In genomic region chr11:69060448-69061254, GRCm38 (mm10) we compare ENCODE assay signal across 8 mouse cellular contexts. TPM values are rescaled to one million over a fixed set of nuclear protein-coding genes. Genes with fewer than 3 reads are reported as not detected.
DNase-seq lines count a peak whose midpoint lies in the region; ATAC-seq and TF ChIP-seq lines count a peak whose summit lies in the region.

No protein-coding gene starts in this region.

- TF ChIP-seq RAD21 in CH12.LX (IDR thresholded peaks at IDR 0.05; ENCODE audit: low read depth, low read length), result no peak

- H3K27me3 ChIP-seq in CH12.LX (replicated peaks), result peaks cover 3% of the 10 kb centered on the region
- H3K27me3 ChIP-seq in heart, embryonic 14.5 days (ENCODE audit: control insufficient read depth, insufficient read depth, low read length), result no peaks in the 10 kb centered on the region
- H3K27me3 ChIP-seq in limb, embryonic 11.5 days (ENCODE audit: control insufficient read depth, insufficient read depth, low read length), result no peaks in the 10 kb centered on the region
- H3K27me3 ChIP-seq in neural tube, embryonic 11.5 days (ENCODE audit: control insufficient read depth, insufficient read depth, low read length), result no peaks in the 10 kb centered on the region

- peaks cover 0 to 5% of the 10 kb centered on the region in 2 experiments for H3K36me3 ChIP-seq in CH12.LX (replicated peaks in 1 of 2; ENCODE audit: control insufficient read depth in 1 of 2, insufficient read depth in 1 of 2, low read length in 1 of 2)
- no peaks in the 10 kb centered on the region for H3K36me3 ChIP-seq in heart, embryonic 14.5 days (ENCODE audit: control insufficient read depth, insufficient read depth, low read length)
- no peaks in the 10 kb centered on the region for H3K36me3 ChIP-seq in limb, embryonic 11.5 days (ENCODE audit: control insufficient read depth, insufficient read depth, low read length)
- no peaks in the 10 kb centered on the region for H3K36me3 ChIP-seq in neural tube, embryonic 11.5 days (ENCODE audit: control insufficient read depth, insufficient read depth, low read length)

- dilution Hi-C loops in CH12.LX (cut with MboI; ENCODE audit: extremely low pct_ligation_motif_present, extremely low pct_unique_long_range_greater_than_20kb, low sequenced_read_pairs), result no loop called here

- peak overlapping the region; percentile 64 for H3K4me2 ChIP-seq in CH12.LX (ENCODE audit: insufficient read depth, low read depth, poor library complexity, severe bottlenecking)
- peak overlapping the region; percentile 84 for H3K4me2 ChIP-seq in heart, embryonic 14.5 days (ENCODE audit: low read length)
- H3K4me2 ChIP-seq in limb, embryonic 11.5 days (ENCODE audit: low read depth, severe bottlenecking), result peak overlapping the region; percentile 96
- peak overlapping the region; percentile 98 for H3K4me2 ChIP-seq in neural tube, embryonic 11.5 days (ENCODE audit: low read depth)

- H3K79me2 ChIP-seq in CH12.LX (replicated peaks; ENCODE audit: control insufficient read depth, extremely low read depth, insufficient read depth, poor library complexity, severe bottlenecking), result no peaks in the 10 kb centered on the region; the same call in none of the 2 replicates

- WGBS in heart, embryonic 14.5 days, result 1% methylated on average over 40 of the region's 40 CpGs
- under 1% methylated on average over 40 of the region's 40 CpGs for WGBS in limb, embryonic 11.5 days
- under 1% methylated on average over 40 of the region's 40 CpGs for WGBS in neural tube, embryonic 11.5 days

- no peak for ATAC-seq in heart, embryonic 14.5 days (ENCODE audit: insufficient number of reproducible peaks, insufficient read depth, low FRiP score, low read depth)
- ATAC-seq in limb, embryonic 11.5 days (ENCODE audit: insufficient number of reproducible peaks, low FRiP score, low TSS enrichment, low read depth), result no peak
- ATAC-seq in neural tube, embryonic 11.5 days (ENCODE audit: insufficient read depth, low FRiP score, low TSS enrichment), result no peak; the same call in 1 of the 2 replicates

- peak overlapping the region; percentile 77 to 87 (median 87) for H3K4me3 ChIP-seq in CH12.LX (replicated peaks in 1 of 3; ENCODE audit: low read depth in 2 of 3, low read length in 2 of 3, poor library complexity in 1 of 3)
- H3K4me3 ChIP-seq in heart, embryonic 14.5 days (ENCODE audit: control insufficient read depth in 1 of 2, insufficient read depth in 1 of 2, low read depth in 1 of 2, low read length in 2 of 2), result peak overlapping the region; percentile 73 to 95
- H3K4me3 ChIP-seq in limb, embryonic 11.5 days (ENCODE audit: low read depth, low read length), result peak overlapping the region; percentile 95
- peak overlapping the region; percentile 69 for H3K4me3 ChIP-seq in neural tube, embryonic 11.5 days (ENCODE audit: low read depth, low read length)

- TF ChIP-seq CTCF in CH12.LX (conservative IDR thresholded peaks at IDR 0.05 in 1 of 2, IDR thresholded peaks at IDR 0.05 in 1 of 2; ENCODE audit: low read depth in 2 of 2, low read length in 2 of 2), result no peak

- H3K9me3 ChIP-seq in CH12.LX (replicated peaks; ENCODE audit: low read length), result no peaks in the 10 kb centered on the region
- no peaks in the 10 kb centered on the region for H3K9me3 ChIP-seq in heart, embryonic 14.5 days (ENCODE audit: control insufficient read depth, low read length)
- H3K9me3 ChIP-seq in limb, embryonic 11.5 days (ENCODE audit: control insufficient read depth, low read length), result no peaks in the 10 kb centered on the region
- no peaks in the 10 kb centered on the region for H3K9me3 ChIP-seq in neural tube, embryonic 11.5 days (ENCODE audit: control insufficient read depth, low read length)

- no peak for TF ChIP-seq POLR2A in CH12.LX (IDR thresholded peaks at IDR 0.05; ENCODE audit: low read depth, low read length)

- H3K4me1 ChIP-seq in CH12.LX (ENCODE audit: control insufficient read depth in 1 of 2, insufficient read depth in 2 of 2), result peaks cover 0 to 34% of the 10 kb centered on the region in 2 experiments; a peak in 2 of 4 replicates
- peaks cover 13 to 28% of the 10 kb centered on the region in 2 experiments for H3K4me1 ChIP-seq in heart, embryonic 14.5 days (ENCODE audit: control insufficient read depth in 2 of 2, insufficient read depth in 2 of 2, low read length in 2 of 2)
- peaks cover 26% of the 10 kb centered on the region for H3K4me1 ChIP-seq in limb, embryonic 11.5 days (ENCODE audit: control insufficient read depth, insufficient read depth, low read length)
- peaks cover 26% of the 10 kb centered on the region for H3K4me1 ChIP-seq in neural tube, embryonic 11.5 days (ENCODE audit: control insufficient read depth, insufficient read depth, low read length)

- H3K9ac ChIP-seq in CH12.LX (ENCODE audit: insufficient read depth, low read depth), result peak overlapping the region; percentile 92
- H3K9ac ChIP-seq in heart, embryonic 14.5 days (ENCODE audit: low read length), result peak overlapping the region; percentile 93
- peak overlapping the region; percentile 78 for H3K9ac ChIP-seq in limb, embryonic 11.5 days (ENCODE audit: low read length)
- peak overlapping the region; percentile 67 for H3K9ac ChIP-seq in neural tube, embryonic 11.5 days (ENCODE audit: low read length)

- in situ Hi-C loops in CH12.LX (cut with MboI; ENCODE audit: low pct_ligation_motif_present, low pct_unique_long_range_greater_than_20kb, low sequenced_read_pairs), result loop anchor here (5.0 kb wide), 1 partner anchor 57 kb away; no protein-coding TSS in a partner anchor

- TF ChIP-seq EP300 in CH12.LX (IDR thresholded peaks at IDR 0.05; ENCODE audit: low read length), result no peak

- peak; percentile 54 for DNase-seq in kidney, adult 18-20 months
- no peak for DNase-seq in kidney, adult 11 months
- DNase-seq in CH12.LX (ENCODE audit: extremely low read depth), result no peak
- peak; percentile 42 to 60 for DNase-seq in cerebellum, adult 18-20 months
- DNase-seq in limb, embryonic 11.5 days (ENCODE audit: low spot score), result peak; percentile 45
- DNase-seq in neural tube, embryonic 11.5 days (ENCODE audit: low spot score), result peak; percentile 41
- no peak for DNase-seq in ovary, postnatal 14 days (ENCODE audit: low spot score)

- peak overlapping the region; percentile 53 for H3K27ac ChIP-seq in CH12.LX (ENCODE audit: insufficient read depth, low read depth)
- H3K27ac ChIP-seq in heart, embryonic 14.5 days (replicated peaks in 1 of 2; ENCODE audit: control insufficient read depth in 1 of 2, insufficient read depth in 1 of 2, low read depth in 2 of 2, low read length in 2 of 2), result peak overlapping the region; percentile 75 to 95
- no peak overlapping the region for H3K27ac ChIP-seq in limb, embryonic 11.5 days (replicated peaks; ENCODE audit: low read depth, low read length)
- H3K27ac ChIP-seq in neural tube, embryonic 11.5 days (ENCODE audit: low read depth, low read length), result peak overlapping the region; percentile 71; the same call in 1 of the 2 replicates

TF ChIP-seq in CH12.LX, 34 proteins besides CTCF, POLR2A, EP300 and RAD21 (continues in another document):
- no peak for TF ChIP-seq MAX (IDR thresholded peaks at IDR 0.05; ENCODE audit: low read length)
- no peak for TF ChIP-seq PAX5 (IDR thresholded peaks at IDR 0.05; ENCODE audit: low read length)
- TF ChIP-seq JUND (conservative IDR thresholded peaks at IDR 0.05; ENCODE audit: low read depth, low read length), result no peak
- no peak for TF ChIP-seq POLR2AphosphoS2 (IDR thresholded peaks at IDR 0.05; ENCODE audit: low read depth, low read length)
- peak; percentile 24; the same call in 1 of the 2 replicates for TF ChIP-seq MXI1 (IDR thresholded peaks at IDR 0.05; ENCODE audit: low read depth, low read length)
- TF ChIP-seq ZNF384 (IDR thresholded peaks at IDR 0.05; ENCODE audit: low read depth, low read length), result no peak
- TF ChIP-seq SIN3A (IDR thresholded peaks at IDR 0.05; ENCODE audit: low read length), result 0 out of 2 replicates have a peak, but pooled peaks have one; percentile 40

RNA-seq across cellular contexts. Expression of gene Borcs6, which starts 1.1 kb away (rescaled TPM):
- 9.7 and 11.1 TPM in 2 replicates for total RNA-seq in CH12.LX (2012; rRNA removed)
- total RNA-seq in CH12.LX (2014; rRNA removed), result 5.1 and 7.3 TPM in 2 replicates
- 5.4 and 6.2 TPM in 2 replicates for polyA plus RNA-seq in CH12.LX (2012; ENCODE audit: insufficient read length, low read depth)
- 13.0 and 14.1 TPM in 2 replicates for polyA plus RNA-seq in heart, embryonic 14.5 days (2014; fragmentation: Nextera tagmentation; extraction: Ambion mirVana)
- 6.2 and 7.0 TPM in 2 replicates for polyA plus RNA-seq in limb, embryonic 11.5 days (2014; fragmentation: Nextera tagmentation; extraction: Ambion mirVana)
- polyA plus RNA-seq in neural tube, embryonic 11.5 days (2014; fragmentation: Nextera tagmentation; extraction: Ambion mirVana), result 10.5 and 11.4 TPM in 2 replicates

RNA-seq across cellular contexts. Expression of gene Tmem107, which starts 10.0 kb away (rescaled TPM):
- 24.4 and 30.1 TPM in 2 replicates for total RNA-seq in CH12.LX (2012; rRNA removed)
- total RNA-seq in CH12.LX (2014; rRNA removed), result 20.3 and 31.3 TPM in 2 replicates
- 13.4 and 22.6 TPM in 2 replicates for polyA plus RNA-seq in CH12.LX (2012; ENCODE audit: insufficient read length, low read depth)
- 33.5 and 34.4 TPM in 2 replicates for polyA plus RNA-seq in heart, embryonic 14.5 days (2014; fragmentation: Nextera tagmentation; extraction: Ambion mirVana)
- 34.6 and 36.7 TPM in 2 replicates for polyA plus RNA-seq in limb, embryonic 11.5 days (2014; fragmentation: Nextera tagmentation; extraction: Ambion mirVana)
- 40.8 and 43.5 TPM in 2 replicates for polyA plus RNA-seq in neural tube, embryonic 11.5 days (2014; fragmentation: Nextera tagmentation; extraction: Ambion mirVana)

RNA-seq across cellular contexts. Expression of gene Aurkb, which starts 15.2 kb away (rescaled TPM):
- total RNA-seq in CH12.LX (2012; rRNA removed), result 170 and 177 TPM in 2 replicates
- 181 and 190 TPM in 2 replicates for total RNA-seq in CH12.LX (2014; rRNA removed)
- polyA plus RNA-seq in CH12.LX (2012; ENCODE audit: insufficient read length, low read depth), result 178 and 200 TPM in 2 replicates
- 61.7 and 64.8 TPM in 2 replicates for polyA plus RNA-seq in heart, embryonic 14.5 days (2014; fragmentation: Nextera tagmentation; extraction: Ambion mirVana)
- polyA plus RNA-seq in limb, embryonic 11.5 days (2014; fragmentation: Nextera tagmentation; extraction: Ambion mirVana), result 171 and 178 TPM in 2 replicates
- 154 and 155 TPM in 2 replicates for polyA plus RNA-seq in neural tube, embryonic 11.5 days (2014; fragmentation: Nextera tagmentation; extraction: Ambion mirVana)

RNA-seq across cellular contexts. Expression of gene Vamp2, which starts 27.6 kb away (rescaled TPM):
- total RNA-seq in CH12.LX (2012; rRNA removed), result 8.0 and 8.2 TPM in 2 replicates
- 1.3 and 1.4 TPM in 2 replicates for total RNA-seq in CH12.LX (2014; rRNA removed)
- polyA plus RNA-seq in CH12.LX (2012; ENCODE audit: insufficient read length, low read depth), result 26.0 and 26.7 TPM in 2 replicates
- polyA plus RNA-seq in heart, embryonic 14.5 days (2014; fragmentation: Nextera tagmentation; extraction: Ambion mirVana), result 81.5 and 93.9 TPM in 2 replicates
- 64.2 and 73.3 TPM in 2 replicates for polyA plus RNA-seq in limb, embryonic 11.5 days (2014; fragmentation: Nextera tagmentation; extraction: Ambion mirVana)
- polyA plus RNA-seq in neural tube, embryonic 11.5 days (2014; fragmentation: Nextera tagmentation; extraction: Ambion mirVana), result 112 TPM in 2 replicates

RNA-seq across cellular contexts. Expression of gene Per1, which starts 34.4 kb away (rescaled TPM):
- total RNA-seq in CH12.LX (2012; rRNA removed) (11.5 and 11.8 TPM in 2 replicates), CH12.LX (2014; rRNA removed) (2.8 and 3.2 TPM in 2 replicates)
- polyA plus RNA-seq in CH12.LX (2012; ENCODE audit: insufficient read length, low read depth), result 37.9 and 38.3 TPM in 2 replicates
- 16.0 and 17.8 TPM in 2 replicates for polyA plus RNA-seq in heart, embryonic 14.5 days (2014; fragmentation: Nextera tagmentation; extraction: Ambion mirVana)
- polyA plus RNA-seq in limb, embryonic 11.5 days (2014; fragmentation: Nextera tagmentation; extraction: Ambion mirVana), result 8.0 and 9.1 TPM in 2 replicates
- 10.7 and 10.9 TPM in 2 replicates for polyA plus RNA-seq in neural tube, embryonic 11.5 days (2014; fragmentation: Nextera tagmentation; extraction: Ambion mirVana)

Comparison
In these comparisons a context has a peak if more than half of its experiments do, and no peak if none do; other contexts are left out.
1. DNase-seq: peak in kidney, adult 18-20 months (single experiment), cerebellum, adult 18-20 months (2 of 2), limb, embryonic 11.5 days (single experiment) and neural tube, embryonic 11.5 days (single experiment); none in kidney, adult 11 months (single experiment), CH12.LX (single experiment) and ovary, postnatal 14 days (single experiment).
2. Peak in every context shown above with its lines, with median percentiles within 50 percentile points of each other: H3K4me2 ChIP-seq, H3K4me3 ChIP-seq and H3K9ac ChIP-seq.